Mouse (Mus musculus) CD4-positive helper T cell, adult 2 months (primary cell): ENCODE data around the gene Rmdn3.

Experiments used
- DNase-seq: peaks from one replicate; pipeline ENCODE4 v3.0.0-alpha.2; 2012; ENCODE audit warnings: low read depth, missing footprints, low spot score

The Rmdn3 gene

GRCm38 (mm10) chr2:119167866-119168256 is 11.0 kb upstream of the Rmdn3 start:
- DNase-seq = no peak

- DNase-seq = peak; percentile 47
These were observed 10.3 kb upstream of the Rmdn3 start, which contains the start of gene Gchfr for GRCm38 (mm10) chr2:119166901-119167865. Gchfr (plus strand) TSS chr2:119167773.

GRCm38 (mm10) chr2:119165401-119165800 is 8.6 kb upstream of the Rmdn3 start:
- DNase-seq = no peak

DNA sequence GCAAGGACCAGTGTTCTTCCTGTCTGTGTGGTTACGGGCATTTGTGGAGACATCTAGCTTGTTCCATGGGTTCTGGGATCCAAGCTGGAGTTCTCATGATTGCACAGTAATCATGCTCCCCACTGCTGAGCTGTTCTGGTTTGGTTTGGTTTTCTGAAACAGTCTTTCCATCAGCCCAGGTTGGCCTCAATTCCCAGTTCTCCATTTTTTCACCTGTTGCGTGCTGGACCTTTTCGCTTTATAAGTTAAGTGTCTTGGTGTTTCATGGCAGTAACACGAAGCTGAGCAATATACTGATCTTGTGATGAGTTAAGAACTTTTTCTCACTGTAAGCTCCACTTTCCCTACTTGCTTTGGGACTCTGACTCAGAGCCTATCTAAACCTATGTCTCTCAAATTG is 7.2 kb upstream of the Rmdn3 start:
- no peak for DNase-seq

GRCm38 (mm10) chr2:119163135-119163534 is 6.3 kb upstream of the Rmdn3 start:
- DNase-seq = no peak

DNA sequence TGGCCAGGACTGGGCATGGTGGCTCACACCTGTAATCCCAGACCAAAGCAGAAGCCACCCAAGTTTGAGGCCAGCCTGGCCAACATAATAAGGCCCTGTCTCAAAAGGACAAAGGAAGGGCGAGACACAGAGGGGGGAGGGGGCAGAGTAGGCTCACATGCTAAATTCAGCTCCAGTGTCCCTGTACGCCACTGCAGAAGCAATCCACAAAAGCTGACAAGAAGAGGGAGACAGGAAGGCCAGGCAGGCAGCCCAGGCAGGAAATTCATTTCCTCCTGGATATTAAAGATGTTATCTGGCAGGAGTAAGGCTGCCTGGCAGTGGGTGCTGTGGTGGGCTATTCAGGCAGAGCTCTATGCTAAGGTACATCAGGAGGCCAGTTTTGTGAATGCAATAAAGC is 4.4 kb upstream of the Rmdn3 start:
- DNase-seq = no peak

DNA sequence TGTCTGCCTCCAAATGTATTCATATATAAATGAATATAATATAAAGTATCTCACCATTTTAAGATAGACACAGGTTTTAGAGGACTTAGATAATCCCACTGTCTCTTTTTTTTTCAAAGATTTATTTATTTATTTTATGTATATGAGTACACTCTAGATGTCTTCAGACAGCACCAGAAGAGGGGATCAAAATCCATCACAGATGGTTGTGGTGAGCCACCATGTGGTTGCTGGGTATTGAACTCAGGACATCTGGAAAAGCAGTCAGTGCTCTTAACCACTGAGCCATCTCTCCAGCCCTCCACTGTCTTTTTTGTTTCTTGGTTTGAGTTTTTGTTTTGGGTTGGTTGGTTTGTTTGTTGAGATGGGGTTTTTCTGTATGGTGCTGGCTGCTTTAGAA is 1.0 kb upstream of the Rmdn3 start:
- no peak for DNase-seq

GRCm38 (mm10) chr2:119156081-119156680 is 653 bp downstream of the Rmdn3 start:
- DNase-seq = peak; percentile 24

DNA sequence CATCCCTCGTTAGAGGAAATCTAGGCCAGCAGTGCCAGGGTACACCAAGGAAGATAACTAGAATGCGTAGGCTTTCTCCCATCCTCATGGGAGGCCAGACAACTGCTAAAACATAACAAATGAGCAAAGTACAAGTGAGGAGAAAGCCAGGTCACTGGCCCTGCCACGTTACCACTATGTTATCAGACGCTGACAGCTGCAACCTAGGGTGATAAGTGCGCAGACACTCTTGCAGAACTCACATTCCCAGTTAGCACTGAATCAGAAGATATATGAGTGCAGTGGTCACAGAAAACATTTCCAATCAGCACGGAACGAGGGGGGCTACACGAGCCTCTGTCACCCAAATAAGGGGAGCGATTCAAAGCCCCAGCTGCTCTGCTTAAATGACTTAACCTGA is 1.4 kb downstream of the Rmdn3 start:
- no peak for DNase-seq

DNA sequence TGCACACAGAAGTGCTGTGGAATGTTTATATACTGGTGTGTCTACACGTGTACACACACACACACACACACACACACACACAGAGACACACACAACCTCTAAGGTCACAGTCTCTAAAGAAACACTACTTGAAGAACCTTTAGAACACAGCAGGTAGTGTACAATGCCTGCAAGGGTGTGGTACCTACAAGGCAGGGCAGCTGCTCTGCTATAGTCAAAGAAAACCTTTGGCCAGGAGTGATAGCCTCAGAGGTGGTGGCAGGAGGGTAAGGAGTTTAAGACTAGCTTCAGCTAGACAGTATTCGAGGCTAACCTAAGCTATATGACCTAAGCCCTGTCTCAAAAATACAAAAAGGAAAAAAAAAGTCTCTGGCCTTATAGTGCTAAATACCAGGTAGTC is 2.2 kb downstream of the Rmdn3 start:
- no peak for DNase-seq

DNA sequence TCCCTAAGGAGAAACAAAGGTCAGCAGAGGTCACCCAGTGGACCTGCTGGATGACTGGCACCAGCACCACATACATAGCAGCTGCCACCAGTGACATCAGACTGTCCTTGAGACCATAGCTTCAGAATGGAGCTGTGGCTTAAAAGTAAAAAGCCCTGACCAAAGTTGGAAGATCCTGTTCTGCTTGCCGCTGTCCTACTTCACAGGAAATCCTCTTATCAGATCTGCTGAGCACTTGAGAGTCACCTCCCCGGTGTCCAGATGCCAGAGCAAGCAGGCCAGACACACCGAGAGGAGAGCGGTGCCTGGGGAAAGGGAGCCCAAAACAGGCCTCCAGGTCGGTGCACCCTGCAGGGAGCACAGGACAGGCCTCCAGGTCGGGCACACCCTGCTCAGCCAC is 4.6 kb downstream of the Rmdn3 start:
- DNase-seq = no peak

GRCm38 (mm10) chr2:119147775-119148174 is 9.1 kb downstream of the Rmdn3 start:
- no peak for DNase-seq

- no peak for DNase-seq
These were observed 9.6 kb downstream of the Rmdn3 start for GRCm38 (mm10) chr2:119147160-119147678.

- no peak for DNase-seq
These were observed 10.4 kb downstream of the Rmdn3 start for GRCm38 (mm10) chr2:119146435-119146834.

DNA sequence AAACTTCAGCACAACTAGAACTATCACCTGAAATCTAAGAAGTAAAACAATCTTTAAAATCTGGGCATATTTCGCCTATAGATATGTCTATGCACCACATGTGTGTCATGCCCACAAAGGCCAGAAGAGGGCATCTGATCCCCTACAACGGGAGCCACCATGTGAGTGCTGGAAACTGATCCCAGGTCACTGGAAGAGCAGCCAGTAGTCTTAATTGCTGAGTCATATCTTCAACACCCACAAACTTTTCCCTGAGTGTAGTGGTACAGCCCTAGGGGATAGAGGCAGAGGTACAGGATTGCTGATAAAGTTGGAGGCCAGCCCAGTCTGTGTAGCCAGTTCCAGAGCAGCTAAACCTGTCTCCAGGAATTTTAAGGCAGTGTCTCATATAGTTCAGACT is 11.6 kb downstream of the Rmdn3 start:
- no peak for DNase-seq

- DNase-seq = no peak
These were observed 20.4 kb downstream of the Rmdn3 start for GRCm38 (mm10) chr2:119136346-119136898.

GRCm38 (mm10) chr2:119113121-119113925 is 43.5 kb downstream of the Rmdn3 start:
- DNase-seq = peak; percentile 32

GRCm38 (mm10) chr2:119112438-119113112 is 44.3 kb downstream of the Rmdn3 start, which contains the start of gene Rad51:
Rad51 (plus strand) TSS chr2:119112793.
- peak; percentile 89 for DNase-seq

DNA sequence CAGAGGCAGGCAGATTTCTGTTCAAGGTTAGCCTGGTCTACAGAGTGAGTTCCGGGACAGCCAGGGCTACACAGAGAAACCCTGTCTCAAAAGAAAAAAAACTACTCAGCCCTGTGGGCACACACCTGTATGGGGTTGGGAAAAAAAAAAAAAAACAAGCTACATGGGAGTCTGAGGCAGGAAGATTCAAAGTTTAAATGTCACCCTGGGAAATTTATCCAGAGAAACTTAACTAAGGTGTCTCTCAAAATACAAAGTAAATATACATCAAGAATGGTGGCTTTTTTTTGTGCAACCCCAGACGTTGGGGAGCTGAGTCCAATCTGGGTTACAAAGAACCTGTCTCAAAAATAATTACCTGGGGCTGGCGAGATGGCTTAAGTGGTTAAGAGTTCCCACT is 45.8 kb downstream of the Rmdn3 start:
- DNase-seq = no peak

GRCm38 (mm10) chr2:119108554-119108953 is 48.3 kb downstream of the Rmdn3 start:
- no peak for DNase-seq

DNA sequence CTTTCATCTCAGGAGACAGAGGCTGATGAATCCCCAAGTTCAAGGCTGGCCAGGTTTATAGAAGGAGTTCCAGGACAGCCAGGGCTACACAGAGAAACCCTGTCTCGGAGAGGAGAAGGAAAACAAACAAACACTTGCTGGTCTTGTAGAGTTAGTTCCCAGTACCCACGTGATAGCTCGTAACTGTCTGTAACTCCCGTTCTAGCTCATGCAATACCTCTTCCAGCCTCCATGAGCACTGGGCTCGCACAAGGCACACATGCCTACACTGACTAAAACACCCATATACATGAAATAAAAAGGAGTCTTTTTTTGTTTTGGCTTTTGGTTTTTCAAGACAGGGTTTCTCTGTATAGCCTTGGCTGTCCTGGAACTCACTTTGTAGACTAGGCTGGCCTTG is 50.3 kb downstream of the Rmdn3 start:
- no peak for DNase-seq
